Mouse (Mus musculus): ENCODE measurements around the gene Cyp2d40.
"Not testable (repeated sequence)": the region's sequence is repeated elsewhere in the genome, so short reads cannot be mapped to it uniquely, and the experiment has no call there.

Gene Cyp2d40

GRCm38 (mm10) chr15:82763631-82764420 is at the start of gene Cyp2d40:
Cyp2d40 (minus strand) TSS chr15:82764183.
- DNase-seq (ENCODE audit: low read depth in 2 of 2, low spot score in 2 of 2), result no peak

- no peak for DNase-seq (ENCODE audit: low read depth in 2 of 2, low spot score in 2 of 2)
Measured at GRCm38 (mm10) chr15:82810556-82810955, 46.6 kb upstream of the Cyp2d40 start.

GRCm38 (mm10) chr15:82809511-82809910 is 45.5 kb upstream of the Cyp2d40 start:
- DNase-seq (ENCODE audit: low read depth in 2 of 2, low spot score in 2 of 2), result no peak

DNA sequence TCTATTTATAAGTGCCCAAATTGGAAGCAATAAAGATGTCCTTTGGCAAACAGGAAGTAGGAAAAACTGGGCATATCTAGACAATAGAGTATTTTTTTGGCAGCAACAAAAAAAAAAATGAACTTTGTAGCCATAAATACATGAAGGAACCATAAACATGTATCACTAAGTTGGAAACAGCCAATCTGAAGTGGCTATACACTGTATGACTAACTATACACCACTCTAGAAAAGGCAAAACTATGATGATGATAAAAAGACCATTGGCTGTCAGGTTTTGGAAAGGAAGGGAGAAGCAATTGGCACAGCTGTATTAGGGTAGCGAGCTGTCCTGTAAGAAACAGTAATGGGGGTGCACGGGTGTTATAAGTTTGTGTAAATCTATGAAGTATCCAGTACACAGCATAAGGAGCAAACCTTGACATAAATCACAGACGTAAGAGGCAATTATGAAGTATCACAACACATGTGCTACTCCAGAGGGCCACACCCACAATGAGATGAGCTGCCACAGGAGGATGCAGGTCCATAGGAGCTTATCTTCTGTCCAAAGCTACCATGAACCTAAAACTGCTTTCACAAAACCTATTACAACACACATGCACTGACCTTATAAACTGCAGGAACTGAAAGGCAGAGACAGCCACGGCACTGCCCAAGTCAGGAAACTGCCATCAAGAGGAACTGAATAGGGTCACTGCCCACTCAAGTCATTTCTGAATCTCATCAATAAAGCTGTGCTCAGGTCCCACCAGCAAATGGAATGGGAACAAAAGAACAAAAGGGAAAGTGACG is 43.2 kb upstream of the Cyp2d40 start:
- no peak for DNase-seq (ENCODE audit: low read depth in 2 of 2, low spot score in 2 of 2)

DNA sequence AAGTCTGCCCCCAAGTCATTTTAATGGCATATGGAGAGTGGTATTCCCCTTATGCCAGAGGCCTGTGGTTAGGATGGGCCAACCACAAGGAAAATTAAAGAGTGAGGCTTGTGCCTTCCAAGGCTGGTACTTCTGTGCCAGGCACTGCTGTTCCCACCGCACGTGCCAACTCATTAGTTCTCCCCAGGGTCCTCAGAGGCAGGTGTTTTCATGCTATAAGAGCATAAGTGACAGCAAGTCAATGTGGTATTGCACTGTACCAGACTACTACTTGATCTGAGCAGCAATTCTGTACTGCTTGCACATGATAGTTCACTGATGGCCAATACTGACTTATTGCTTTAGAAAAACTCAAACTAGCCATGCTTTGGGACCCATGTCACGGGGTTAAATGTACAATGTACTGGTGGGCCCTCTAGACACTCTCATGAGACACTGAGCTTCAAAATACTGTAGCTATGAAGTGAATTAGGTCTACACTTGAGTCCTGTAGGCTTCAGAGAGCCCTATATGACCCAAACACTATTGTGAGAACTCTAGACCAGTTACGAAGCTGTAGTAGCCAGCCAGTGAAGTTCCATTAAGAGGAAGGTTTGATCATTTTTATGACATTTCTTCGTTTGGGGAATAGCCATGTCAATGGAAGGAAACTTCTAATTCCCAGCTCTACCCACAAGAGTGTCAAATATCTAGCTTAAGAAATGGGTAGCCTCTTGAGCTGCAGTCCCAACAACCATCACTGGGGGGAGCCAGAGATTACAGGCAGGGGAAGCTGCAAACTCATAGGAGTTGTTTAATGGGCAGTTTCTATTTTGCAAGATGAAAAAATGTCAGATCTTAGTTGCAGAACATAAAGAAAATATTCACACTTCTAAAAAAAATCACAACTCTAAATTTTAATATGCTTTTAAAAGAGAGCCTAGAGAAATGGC is 41.0 kb upstream of the Cyp2d40 start:
- DNase-seq (ENCODE audit: low read depth in 2 of 2, low spot score in 2 of 2), result peak; percentile 73 to 84

DNA sequence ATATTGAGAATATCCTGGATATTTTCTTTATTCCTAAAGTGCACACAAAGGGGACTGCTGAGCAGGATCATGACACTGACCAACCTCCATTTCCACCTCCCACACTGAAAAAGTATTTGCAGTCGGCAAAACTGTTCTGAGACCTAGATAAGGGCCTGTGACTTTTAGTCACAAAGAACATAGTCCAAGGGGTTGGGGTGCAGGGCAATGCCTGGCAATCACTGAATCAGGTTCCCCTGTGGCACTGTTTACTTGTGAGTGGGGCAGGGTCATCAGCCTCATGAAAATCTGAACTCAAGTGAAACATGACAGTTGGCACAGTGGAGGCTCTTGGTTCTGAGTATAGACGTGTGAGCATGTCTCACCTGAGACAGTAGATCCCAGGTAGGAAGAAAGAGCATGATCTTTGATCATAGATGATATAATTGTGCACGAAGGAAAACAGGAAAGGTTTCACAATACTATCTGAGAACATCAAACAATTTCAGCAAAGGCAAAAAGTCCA is 32.0 kb upstream of the Cyp2d40 start:
- DNase-seq (ENCODE audit: low read depth in 2 of 2, low spot score in 2 of 2), result no peak

DNA sequence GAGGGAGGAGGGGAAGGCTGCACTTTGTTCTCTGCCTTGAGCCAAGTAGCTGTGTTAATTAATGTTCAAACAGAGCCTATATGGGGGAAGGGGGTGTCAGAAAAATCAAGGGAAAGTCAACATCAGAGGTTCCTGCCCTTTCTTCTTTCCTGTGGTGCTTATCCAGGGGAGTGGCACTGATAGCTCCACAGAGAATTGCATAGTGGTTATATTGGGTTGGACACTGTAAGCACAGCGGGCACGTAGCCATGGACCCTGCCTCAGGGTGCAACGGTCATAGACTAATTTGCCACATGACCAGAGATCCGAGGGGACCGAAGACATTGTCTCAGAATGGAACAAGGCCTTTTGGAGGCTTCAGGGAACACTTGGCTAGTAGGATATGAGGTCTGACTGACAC is 30.3 kb upstream of the Cyp2d40 start, which contains the start of gene Cyp2d26:
TSS of gene Cyp2d26 (minus strand) at position 18 of the 400 bp plus-strand sequence.
- DNase-seq (ENCODE audit: low read depth in 2 of 2, low spot score in 2 of 2), result no peak

GRCm38 (mm10) chr15:82793868-82794267 is 29.9 kb upstream of the Cyp2d40 start:
- no peak for DNase-seq (ENCODE audit: low read depth in 2 of 2, low spot score in 2 of 2)

- DNase-seq (ENCODE audit: low read depth in 2 of 2, low spot score in 2 of 2), result no peak
Measured at GRCm38 (mm10) chr15:82793454-82793853, 29.5 kb upstream of the Cyp2d40 start.

DNA sequence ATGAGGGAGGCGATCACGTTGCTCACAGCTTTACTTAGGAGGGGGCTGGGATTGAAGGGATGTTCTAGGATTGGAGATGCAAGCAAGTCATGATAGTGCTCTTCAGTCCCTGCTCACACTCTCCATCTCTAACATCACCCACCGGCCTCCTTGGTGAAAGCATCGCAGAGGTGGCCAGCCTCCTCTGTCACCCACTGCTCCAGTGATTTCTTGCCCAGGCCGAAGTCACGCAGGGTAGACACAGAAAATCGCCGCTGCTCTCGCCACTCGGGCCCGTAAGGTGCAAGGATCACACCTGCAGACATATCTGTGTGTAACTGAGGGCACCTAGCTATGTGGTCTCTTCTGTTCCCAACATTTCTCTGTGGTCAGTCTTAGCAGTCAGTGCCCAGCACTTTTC is 28.6 kb upstream of the Cyp2d40 start:
- DNase-seq (ENCODE audit: low read depth in 2 of 2, low spot score in 2 of 2), result no peak

GRCm38 (mm10) chr15:82784581-82784980 is 20.6 kb upstream of the Cyp2d40 start:
- no peak for DNase-seq (ENCODE audit: low read depth in 2 of 2, low spot score in 2 of 2)

- DNase-seq (ENCODE audit: low read depth in 2 of 2, low spot score in 2 of 2), result no peak
Measured at GRCm38 (mm10) chr15:82783800-82784199, 19.8 kb upstream of the Cyp2d40 start.

DNA sequence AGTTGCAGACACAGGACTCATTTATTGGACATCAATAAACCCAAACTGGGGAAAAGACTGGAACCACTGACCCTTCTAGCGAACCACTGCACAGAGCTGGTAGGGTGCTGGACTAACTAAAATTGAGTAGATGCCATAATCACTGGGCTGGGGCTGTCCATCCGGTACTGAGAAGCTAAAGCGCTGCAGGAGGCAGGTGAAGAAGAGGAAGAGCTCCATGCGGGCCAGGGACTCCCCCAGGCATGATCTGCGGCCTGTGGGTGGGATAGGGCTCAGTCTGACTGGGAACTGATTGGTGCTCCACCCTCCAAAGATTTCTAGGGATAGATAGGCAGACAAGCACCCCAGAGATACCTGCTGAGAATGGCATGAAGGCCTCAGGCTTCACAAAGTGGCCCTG is 13.9 kb upstream of the Cyp2d40 start:
- DNase-seq (ENCODE audit: low read depth in 2 of 2, low spot score in 2 of 2), result not testable (repeated sequence)

DNA sequence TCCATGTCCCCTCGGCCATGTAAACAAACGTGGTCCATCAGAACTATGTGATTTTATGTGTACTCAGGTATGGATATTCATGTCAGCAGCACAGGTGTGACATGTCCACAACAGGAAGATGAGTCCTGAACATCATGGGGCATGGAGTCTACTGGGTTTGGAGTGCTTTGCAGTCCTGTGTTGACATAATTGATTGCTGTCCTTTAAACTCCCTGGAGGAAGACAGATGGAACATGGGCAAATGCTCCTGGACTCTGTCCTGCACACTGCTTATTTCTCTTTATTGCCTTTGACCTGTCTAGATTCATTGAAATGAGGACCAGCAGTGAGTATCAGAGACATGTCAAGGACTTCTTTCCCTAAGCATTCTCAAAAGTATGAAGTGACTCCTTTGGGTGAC is 2.0 kb upstream of the Cyp2d40 start:
- DNase-seq (ENCODE audit: low read depth in 2 of 2, low spot score in 2 of 2), result no peak

GRCm38 (mm10) chr15:82764881-82765280 is 898 bp upstream of the Cyp2d40 start:
- DNase-seq (ENCODE audit: low read depth in 2 of 2, low spot score in 2 of 2), result no peak

- no peak for DNase-seq (ENCODE audit: low read depth in 2 of 2, low spot score in 2 of 2)
Measured at GRCm38 (mm10) chr15:82748141-82748540, 15.8 kb downstream of the Cyp2d40 start.

- no peak for DNase-seq (ENCODE audit: low read depth in 2 of 2, low spot score in 2 of 2)
Measured at GRCm38 (mm10) chr15:82747516-82747915, 16.5 kb downstream of the Cyp2d40 start.

DNA sequence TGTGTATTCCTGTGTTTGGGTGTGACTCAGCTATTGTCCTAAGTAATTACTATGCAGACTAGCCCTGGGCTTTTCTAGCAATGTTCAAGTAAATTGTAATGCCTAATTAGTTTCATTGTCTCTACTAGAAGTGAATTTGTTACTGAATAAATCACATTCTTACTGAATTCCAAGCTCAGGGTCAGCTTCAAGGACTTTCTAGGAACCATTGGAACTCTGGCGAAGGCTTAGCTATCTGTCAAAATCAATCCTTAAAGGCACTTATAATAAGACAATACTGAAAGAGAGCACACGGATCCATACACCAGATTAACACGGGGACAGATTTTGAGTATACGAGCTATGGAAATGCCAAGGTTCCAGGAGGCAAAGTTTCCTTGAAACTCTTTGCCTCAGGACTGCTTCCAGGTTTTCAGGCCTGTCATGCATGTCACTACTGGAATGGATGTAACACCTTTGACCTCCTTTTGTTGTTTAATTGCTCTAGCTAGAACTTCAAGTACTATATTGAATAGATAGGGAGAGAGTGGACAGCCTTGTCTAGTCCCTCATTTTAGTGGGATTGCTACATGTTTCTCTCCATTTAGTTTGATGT is 30.6 kb downstream of the Cyp2d40 start:
- not testable (repeated sequence) for DNase-seq (ENCODE audit: low read depth in 2 of 2, low spot score in 2 of 2)
